Mouse (Mus musculus) limb, embryonic 15.5 days (tissue): ENCODE results near the gene Sh3bp4. TPM values are rescaled to one million over a fixed set of nuclear protein-coding genes. Genes with fewer than 3 reads are reported as not detected.

Experiments used
- ATAC-seq: fragments of 200-750 bp; cut with Nextera tagmentation; 2 replicates; pipeline ENCODE4 v1.8.0; 2017; ENCODE audit warnings: low read depth, moderate TSS enrichment; ENCODE audit not compliant: insufficient number of reproducible peaks, low FRiP score, low TSS enrichment
- H3K27ac ChIP-seq: fragments of 300-500 bp; sonication (generic); 2 replicates; pipeline ENCODE4 v1.5.1; 2015; ENCODE audit warnings: moderate library complexity, mild to moderate bottlenecking, inconsistent platforms
- H3K27me3 ChIP-seq: fragments of 300-500 bp; sonication (generic); 2 replicates; pipeline ENCODE4 v1.6.1; 2015; ENCODE audit warnings: inconsistent platforms
- H3K36me3 ChIP-seq: fragments of 300-500 bp; sonication (generic); 2 replicates; pipeline ENCODE4 v1.6.1; 2015; ENCODE audit warnings: inconsistent platforms
- H3K4me1 ChIP-seq: fragments of 300-500 bp; sonication (generic); 2 replicates; pipeline ENCODE4 v1.6.1; 2015; ENCODE audit warnings: inconsistent platforms
- H3K4me2 ChIP-seq: fragments of 300-500 bp; sonication (generic); 2 replicates; pipeline ENCODE4 v1.6.1; 2015; ENCODE audit warnings: mild to moderate bottlenecking, inconsistent platforms
- H3K4me3 ChIP-seq: fragments of 300-500 bp; sonication (generic); 2 replicates; pipeline ENCODE4 v1.5.1; 2015; ENCODE audit warnings: mild to moderate bottlenecking, inconsistent platforms
- H3K9ac ChIP-seq: fragments of 300-500 bp; sonication (generic); 2 replicates; pipeline ENCODE4 v1.6.1; 2015; ENCODE audit warnings: inconsistent platforms
- H3K9me3 ChIP-seq: fragments of 300-500 bp; sonication (generic); 2 replicates; pipeline ENCODE4 v1.6.1; 2016; ENCODE audit warnings: inconsistent platforms
- WGBS: fragments of 180-500 bp; shearing (Covaris S2); methylation state at CpG from one replicate; pipeline ENCODE4 v1.1.7; 2015; 5-methylcytosine and 5-hydroxymethylcytosine counted together
- polyA plus RNA-seq: library from polyadenylated mRNA; unstranded; fragments of >200 nt; fragmentation: Nextera tagmentation; extraction: Ambion mirVana; gene quantifications from 2 replicates; pipeline ENCODE4 v1.2.1, GENCODE M21; 2015

The Sh3bp4 gene
- polyA plus RNA-seq, 1 experiment from 2014 or later: 21.6 TPM

GRCm38 (mm10) chr1:89103004-89103263, 32.7 kb downstream of the Sh3bp4 start:
- no peak overlapping the region for H3K4me3 ChIP-seq
- no peak for ATAC-seq
- peaks cover 53% of the 10 kb centered on the region for H3K4me1 ChIP-seq
- no peaks in the 10 kb centered on the region for H3K36me3 ChIP-seq
- H3K9ac ChIP-seq: no peak overlapping the region
- H3K27ac ChIP-seq: 0 out of 2 replicates have a peak overlapping the region, but pooled peaks have one; percentile 29
- WGBS: 57% methylated on average over 3 of the region's 3 CpGs
- no peaks in the 10 kb centered on the region for H3K9me3 ChIP-seq
- no peak overlapping the region for H3K4me2 ChIP-seq
- H3K27me3 ChIP-seq: no peaks in the 10 kb centered on the region

GRCm38 (mm10) chr1:89103505-89103904, 33.3 kb downstream of the Sh3bp4 start:
- peak overlapping the region; percentile 33; the same call in 1 of the 2 replicates for H3K27ac ChIP-seq
- peaks cover 59% of the 10 kb centered on the region for H3K4me1 ChIP-seq
- H3K9me3 ChIP-seq: no peaks in the 10 kb centered on the region
- no peak for ATAC-seq
- H3K27me3 ChIP-seq: no peaks in the 10 kb centered on the region
- WGBS: 83% methylated on average over 12 of the region's 12 CpGs
- no peak overlapping the region for H3K4me3 ChIP-seq
- H3K4me2 ChIP-seq: no peak overlapping the region
- H3K9ac ChIP-seq: no peak overlapping the region
- H3K36me3 ChIP-seq: no peaks in the 10 kb centered on the region

GRCm38 (mm10) chr1:89104066-89104765, 34.0 kb downstream of the Sh3bp4 start:
- peaks cover 66% of the 10 kb centered on the region for H3K4me1 ChIP-seq
- peak overlapping the region; percentile 33; the same call in 1 of the 2 replicates for H3K27ac ChIP-seq
- H3K27me3 ChIP-seq: no peaks in the 10 kb centered on the region
- no peak overlapping the region for H3K4me3 ChIP-seq
- H3K36me3 ChIP-seq: no peaks in the 10 kb centered on the region
- H3K9me3 ChIP-seq: no peaks in the 10 kb centered on the region
- WGBS: 49% methylated on average over 13 of the region's 13 CpGs
- ATAC-seq: no peak
- no peak overlapping the region for H3K4me2 ChIP-seq
- H3K9ac ChIP-seq: no peak overlapping the region

- no peak for ATAC-seq
- H3K27me3 ChIP-seq: no peaks in the 10 kb centered on the region
- no peaks in the 10 kb centered on the region for H3K36me3 ChIP-seq
- H3K4me2 ChIP-seq: no peak overlapping the region
- peaks cover 83% of the 10 kb centered on the region for H3K4me1 ChIP-seq
- H3K9ac ChIP-seq: no peak overlapping the region
- 75% methylated on average over 18 of the region's 18 CpGs for WGBS
- H3K27ac ChIP-seq: no peak overlapping the region
- no peak overlapping the region for H3K4me3 ChIP-seq
- H3K9me3 ChIP-seq: no peaks in the 10 kb centered on the region
Observed at GRCm38 (mm10) chr1:89105891-89106830, 35.9 kb downstream of the Sh3bp4 start.

GRCm38 (mm10) chr1:89107466-89107865, 37.3 kb downstream of the Sh3bp4 start:
- Histone ChIP-seq H3K4me2 (no peak overlapping the region), H3K27me3 (no peaks in the 10 kb centered on the region), H3K36me3 (no peaks in the 10 kb centered on the region), H3K4me1 (peaks cover 81% of the 10 kb centered on the region), H3K27ac (0 out of 2 replicates have a peak overlapping the region, but pooled peaks have one; percentile 64), H3K9me3 (no peaks in the 10 kb centered on the region), H3K9ac (no peak overlapping the region), H3K4me3 (no peak overlapping the region)
- ATAC-seq: no peak
- 57% methylated on average over 6 of the region's 6 CpGs for WGBS

- Histone ChIP-seq H3K4me3 (no peak overlapping the region), H3K27me3 (no peaks in the 10 kb centered on the region), H3K4me2 (no peak overlapping the region), H3K9me3 (no peaks in the 10 kb centered on the region), H3K27ac (peak overlapping the region; percentile 64), H3K4me1 (peaks cover 73% of the 10 kb centered on the region), H3K36me3 (no peaks in the 10 kb centered on the region), H3K9ac (no peak overlapping the region)
- WGBS: 15% methylated on average over 6 of the region's 6 CpGs
- no peak for ATAC-seq
Observed at GRCm38 (mm10) chr1:89108340-89108896, 38.2 kb downstream of the Sh3bp4 start.

GRCm38 (mm10) chr1:89109767-89110166, 39.6 kb downstream of the Sh3bp4 start:
- no peaks in the 10 kb centered on the region for H3K36me3 ChIP-seq
- no peak for ATAC-seq

GRCm38 (mm10) chr1:89110767-89111534, 40.7 kb downstream of the Sh3bp4 start:
- no peak overlapping the region for H3K4me2 ChIP-seq
- H3K36me3 ChIP-seq: no peaks in the 10 kb centered on the region
- no peak overlapping the region for H3K27ac ChIP-seq
- H3K4me3 ChIP-seq: no peak overlapping the region
- WGBS: 74% methylated on average over 6 of the region's 6 CpGs
- H3K27me3 ChIP-seq: no peaks in the 10 kb centered on the region
- no peak overlapping the region for H3K9ac ChIP-seq
- no peaks in the 10 kb centered on the region for H3K9me3 ChIP-seq
- ATAC-seq: no peak
- H3K4me1 ChIP-seq: peaks cover 55% of the 10 kb centered on the region

More at GRCm38 (mm10) chr1:89109767-89110166, 39.6 kb downstream of the Sh3bp4 start:
- H3K27ac ChIP-seq: no peak overlapping the region
- no peak overlapping the region for H3K4me3 ChIP-seq
- H3K4me1 ChIP-seq: peaks cover 60% of the 10 kb centered on the region
- no peaks in the 10 kb centered on the region for H3K9me3 ChIP-seq
- H3K4me2 ChIP-seq: no peak overlapping the region
- no peak overlapping the region for H3K9ac ChIP-seq
- 39% methylated on average over 7 of the region's 7 CpGs for WGBS
- H3K27me3 ChIP-seq: no peaks in the 10 kb centered on the region

GRCm38 (mm10) chr1:89112544-89112943, 42.3 kb downstream of the Sh3bp4 start:
- Histone ChIP-seq H3K36me3 (no peaks in the 10 kb centered on the region), H3K27me3 (no peaks in the 10 kb centered on the region), H3K27ac (no peak overlapping the region), H3K9me3 (no peaks in the 10 kb centered on the region), H3K4me2 (no peak overlapping the region), H3K4me1 (peaks cover 44% of the 10 kb centered on the region), H3K9ac (no peak overlapping the region), H3K4me3 (no peak overlapping the region)
- 88% methylated on average over 1 of the region's 1 CpGs for WGBS
- ATAC-seq: no peak

GRCm38 (mm10) chr1:89113731-89114130, 43.5 kb downstream of the Sh3bp4 start:
- no peak for ATAC-seq
- 77% methylated on average over 3 of the region's 3 CpGs for WGBS

GRCm38 (mm10) chr1:89117062-89117461, 46.8 kb downstream of the Sh3bp4 start:
- Histone ChIP-seq H3K9me3 (no peaks in the 10 kb centered on the region), H3K27me3 (no peaks in the 10 kb centered on the region), H3K27ac (no peak overlapping the region), H3K9ac (no peak overlapping the region), H3K4me3 (no peak overlapping the region), H3K4me2 (no peak overlapping the region), H3K36me3 (no peaks in the 10 kb centered on the region), H3K4me1 (peaks cover 40% of the 10 kb centered on the region)
- no peak for ATAC-seq
- WGBS: 82% methylated on average over 5 of the region's 5 CpGs

More at GRCm38 (mm10) chr1:89113731-89114130, 43.5 kb downstream of the Sh3bp4 start:
- Histone ChIP-seq H3K27ac (no peak overlapping the region), H3K4me2 (no peak overlapping the region), H3K36me3 (no peaks in the 10 kb centered on the region), H3K4me3 (no peak overlapping the region), H3K9me3 (no peaks in the 10 kb centered on the region), H3K9ac (no peak overlapping the region), H3K4me1 (peaks cover 34% of the 10 kb centered on the region), H3K27me3 (no peaks in the 10 kb centered on the region)
